Mouse (Mus musculus): Measurements from ENCODE around the gene Dync2h1. TPM values are rescaled to one million over a fixed set of nuclear protein-coding genes. Genes with fewer than 3 reads are reported as not detected.
"Not testable (repeated sequence)": the region's sequence is repeated elsewhere in the genome, so short reads cannot be mapped to it uniquely, and the experiment has no call there.

Dync2h1 gene
- total RNA-seq (2014; rRNA removed): 14.2 and 17.7 TPM in 2 replicates
- 12.8 and 18.0 TPM in 2 replicates for polyA plus RNA-seq (2015; fragmentation: Nextera tagmentation; extraction: Ambion mirVana)

- TF ChIP-seq CTCF (IDR thresholded peaks at IDR 0.05): peak; percentile 12; the same call in 1 of the 2 replicates
- H3K4me3 ChIP-seq (ENCODE audit: low read depth, low read length): peak within 1 kb of the TSS; percentile 59
- peak within 1 kb of the TSS; percentile 93 for H3K27ac ChIP-seq (ENCODE audit: low read depth, low read length)
- H3K4me1 ChIP-seq (ENCODE audit: insufficient read depth, low read length): peaks cover 7% of the 10 kb centered on the region; the same call in 1 of the 2 replicates
- under 1% methylated on average over 57 of the region's 62 CpGs for WGBS
- peak within 1 kb of the TSS; percentile 85 for H3K4me2 ChIP-seq (ENCODE audit: low read depth, low read length, poor library complexity, severe bottlenecking)
- H3K27me3 ChIP-seq (ENCODE audit: insufficient read depth, low read length): no peaks in the 10 kb centered on the region
- H3K9me3 ChIP-seq (ENCODE audit: low read length): no peaks in the 10 kb centered on the region
- ATAC-seq (ENCODE audit: low FRiP score) (peak; percentile 99), DNase-seq (ENCODE audit: low spot score) (peak; percentile 96)
- peak within 1 kb of the TSS; percentile 97 for H3K9ac ChIP-seq (replicated peaks; ENCODE audit: low read length, poor library complexity, severe bottlenecking)
- H3K36me3 ChIP-seq (ENCODE audit: insufficient read depth, low read length): peaks cover 3% of the 10 kb centered on the region; the same call in 1 of the 2 replicates
Measured at GRCm38 (mm10) chr9:7184172-7184896, at the start of gene Dync2h1, which contains the start of gene Dcun1d5. Gene Dync2h1 (minus strand): TSS chr9:7184446. Gene Dcun1d5 (plus strand): TSS chr9:7184520.

- no peak for DNase-seq (ENCODE audit: low spot score)
- ATAC-seq (ENCODE audit: low FRiP score): no peak
- H3K4me2 ChIP-seq (ENCODE audit: low read depth, low read length, poor library complexity, severe bottlenecking): no peak overlapping the region
- H3K9me3 ChIP-seq (ENCODE audit: low read length): no peaks in the 10 kb centered on the region
- no peak overlapping the region for H3K27ac ChIP-seq (ENCODE audit: low read depth, low read length)
- H3K9ac ChIP-seq (replicated peaks; ENCODE audit: low read length, poor library complexity, severe bottlenecking): no peak overlapping the region
- no peaks in the 10 kb centered on the region for H3K4me1 ChIP-seq (ENCODE audit: insufficient read depth, low read length)
- TF ChIP-seq CTCF (IDR thresholded peaks at IDR 0.05): no peak
- no peak overlapping the region for H3K4me3 ChIP-seq (ENCODE audit: low read depth, low read length)
- no peaks in the 10 kb centered on the region for H3K27me3 ChIP-seq (ENCODE audit: insufficient read depth, low read length)
- 88% methylated on average over 7 of the region's 7 CpGs for WGBS
- no peaks in the 10 kb centered on the region for H3K36me3 ChIP-seq (ENCODE audit: insufficient read depth, low read length)
Measured at GRCm38 (mm10) chr9:7221460-7221859, 37.2 kb upstream of the Dync2h1 start.

GRCm38 (mm10) chr9:7221024-7221423 lies 36.8 kb upstream of the Dync2h1 start:
- Histone ChIP-seq H3K9ac (replicated peaks; ENCODE audit: low read length, poor library complexity, severe bottlenecking) (no peak overlapping the region), H3K9me3 (ENCODE audit: low read length) (no peaks in the 10 kb centered on the region), H3K4me2 (ENCODE audit: low read depth, low read length, poor library complexity, severe bottlenecking) (no peak overlapping the region), H3K4me3 (ENCODE audit: low read depth, low read length) (no peak overlapping the region), H3K27me3 (ENCODE audit: insufficient read depth, low read length) (no peaks in the 10 kb centered on the region), H3K27ac (ENCODE audit: low read depth, low read length) (no peak overlapping the region), H3K4me1 (ENCODE audit: insufficient read depth, low read length) (no peaks in the 10 kb centered on the region), H3K36me3 (ENCODE audit: insufficient read depth, low read length) (no peaks in the 10 kb centered on the region)
- 91% methylated on average over 5 of the region's 5 CpGs for WGBS
- peak; percentile 19; the same call in 1 of the 2 replicates for TF ChIP-seq CTCF (IDR thresholded peaks at IDR 0.05)
- ATAC-seq (ENCODE audit: low FRiP score) (no peak), DNase-seq (ENCODE audit: low spot score) (no peak)

- Histone ChIP-seq H3K9me3 (ENCODE audit: low read length) (no peaks in the 10 kb centered on the region), H3K4me1 (ENCODE audit: insufficient read depth, low read length) (no peaks in the 10 kb centered on the region), H3K27ac (ENCODE audit: low read depth, low read length) (no peak overlapping the region), H3K9ac (replicated peaks; ENCODE audit: low read length, poor library complexity, severe bottlenecking) (no peak overlapping the region), H3K4me2 (ENCODE audit: low read depth, low read length, poor library complexity, severe bottlenecking) (no peak overlapping the region), H3K36me3 (ENCODE audit: insufficient read depth, low read length) (peaks cover 3% of the 10 kb centered on the region; the same call in 1 of the 2 replicates), H3K27me3 (ENCODE audit: insufficient read depth, low read length) (no peaks in the 10 kb centered on the region), H3K4me3 (ENCODE audit: low read depth, low read length) (no peak overlapping the region)
- TF ChIP-seq CTCF (IDR thresholded peaks at IDR 0.05): peak; percentile 78
- DNase-seq (ENCODE audit: low spot score) (peak; percentile 59), ATAC-seq (ENCODE audit: low FRiP score) (no peak)
- 51% methylated on average over 2 of the region's 2 CpGs for WGBS
Measured at GRCm38 (mm10) chr9:7216240-7216639, 32.0 kb upstream of the Dync2h1 start.

DNA sequence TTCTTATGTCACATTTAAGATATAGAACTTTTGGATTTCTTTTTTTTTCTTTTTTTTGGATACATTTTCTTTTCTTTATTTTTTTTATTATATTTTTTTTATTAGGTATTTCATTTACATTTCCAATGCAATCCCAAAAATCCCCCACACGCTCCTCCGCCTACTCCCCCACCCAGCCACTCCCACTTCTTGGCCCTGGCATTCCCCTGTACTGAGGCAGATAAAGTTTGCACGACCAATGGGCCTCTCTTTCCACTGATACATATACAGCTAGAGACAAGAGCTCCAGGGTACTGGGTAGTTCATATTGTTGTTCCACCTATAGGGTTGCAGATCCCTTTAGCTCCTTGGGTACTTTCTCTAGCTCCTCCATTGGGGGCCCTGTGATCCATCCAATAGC lies 6.4 kb upstream of the Dync2h1 start:
- H3K36me3 ChIP-seq (ENCODE audit: insufficient read depth, low read length); ATAC-seq (ENCODE audit: low FRiP score); H3K27me3 ChIP-seq (ENCODE audit: insufficient read depth, low read length); H3K4me2 ChIP-seq (ENCODE audit: low read depth, low read length, poor library complexity, severe bottlenecking); H3K4me1 ChIP-seq (ENCODE audit: insufficient read depth, low read length); H3K27ac ChIP-seq (ENCODE audit: low read depth, low read length); H3K9ac ChIP-seq (replicated peaks; ENCODE audit: low read length, poor library complexity, severe bottlenecking); H3K9me3 ChIP-seq (ENCODE audit: low read length); H3K4me3 ChIP-seq (ENCODE audit: low read depth, low read length); DNase-seq (ENCODE audit: low spot score): not testable (repeated sequence)
- WGBS: 99% methylated on average over 3 of the region's 3 CpGs

- H3K27me3 ChIP-seq (ENCODE audit: insufficient read depth, low read length): no peaks in the 10 kb centered on the region
- no peaks in the 10 kb centered on the region for H3K9me3 ChIP-seq (ENCODE audit: low read length)
- H3K9ac ChIP-seq (replicated peaks; ENCODE audit: low read length, poor library complexity, severe bottlenecking): peak overlapping the region; percentile 97
- peak; percentile 72 for ATAC-seq (ENCODE audit: low FRiP score)
- H3K27ac ChIP-seq (ENCODE audit: low read depth, low read length): peak overlapping the region; percentile 93
- peak overlapping the region; percentile 85 for H3K4me2 ChIP-seq (ENCODE audit: low read depth, low read length, poor library complexity, severe bottlenecking)
- WGBS: 0% methylated on average over 26 of the region's 31 CpGs
- H3K4me3 ChIP-seq (ENCODE audit: low read depth, low read length): peak overlapping the region; percentile 59
- peak; percentile 44 for DNase-seq (ENCODE audit: low spot score)
- H3K4me1 ChIP-seq (ENCODE audit: insufficient read depth, low read length): peaks cover 7% of the 10 kb centered on the region; the same call in 1 of the 2 replicates
- H3K36me3 ChIP-seq (ENCODE audit: insufficient read depth, low read length): peaks cover 3% of the 10 kb centered on the region; the same call in 1 of the 2 replicates
- no peak for TF ChIP-seq CTCF (IDR thresholded peaks at IDR 0.05)
Measured at GRCm38 (mm10) chr9:7184897-7185291, 648 bp upstream of the Dync2h1 start.

All from midbrain, postnatal 0 days (tissue).